Mouse (Mus musculus): Measurements from ENCODE around the gene Gm20388. TPM values are rescaled to one million over a fixed set of nuclear protein-coding genes. Genes with fewer than 3 reads are reported as not detected.

Gm20388 gene
- total RNA-seq, 2 experiments from 2014 or later, result 18.6 TPM; not detected in 1

GRCm38 (mm10) chr8:124202895-124203294 lies 4292.3 kb downstream of the Gm20388 start:
- intact Hi-C loops (cut with DNase I), result no loop called here
- no peak for DNase-seq (ENCODE audit: low spot score in 2 of 2)

- DNase-seq (ENCODE audit: low spot score in 2 of 2), result no peak
These were observed 4293.5 kb downstream of the Gm20388 start for GRCm38 (mm10) chr8:124204001-124204601.

GRCm38 (mm10) chr8:124212148-124212547 lies 4301.5 kb downstream of the Gm20388 start:
- intact Hi-C loops (cut with DNase I), result no loop called here
- DNase-seq (ENCODE audit: low spot score in 2 of 2), result peak in 1 of 2 experiments; percentile 23

More at GRCm38 (mm10) chr8:124204001-124204601, 4293.5 kb downstream of the Gm20388 start:
- intact Hi-C loops (cut with DNase I), result no loop called here

- intact Hi-C loops (cut with DNase I), result no loop called here
These were observed 4306.3 kb downstream of the Gm20388 start for GRCm38 (mm10) chr8:124216951-124217350.

GRCm38 (mm10) chr8:124229883-124230282 lies 4319.2 kb downstream of the Gm20388 start:
- no peak for DNase-seq (ENCODE audit: low spot score in 2 of 2)
- intact Hi-C loops (cut with DNase I), result loop anchor here (5.0 kb wide), 5 partner anchors 47 to 178 kb away; no protein-coding TSS in a partner anchor

More at GRCm38 (mm10) chr8:124216951-124217350, 4306.3 kb downstream of the Gm20388 start:
- DNase-seq (ENCODE audit: low spot score in 2 of 2), result no peak

- intact Hi-C loops (cut with DNase I), result loop anchor here (5.0 kb wide), 5 partner anchors 47 to 178 kb away; no protein-coding TSS in a partner anchor
- no peak for DNase-seq (ENCODE audit: low spot score in 2 of 2)
These were observed 4320.0 kb downstream of the Gm20388 start for GRCm38 (mm10) chr8:124230496-124231175.

GRCm38 (mm10) chr8:124231176-124231484 lies 4320.5 kb downstream of the Gm20388 start, which contains the start of gene Galnt2:
Gene Galnt2, plus strand, starts transcription at chr8:124231391.
- intact Hi-C loops (cut with DNase I), result loop anchor here (5.0 kb wide), 5 partner anchors 46 to 179 kb away; no protein-coding TSS in a partner anchor
- peak; percentile 91 to 92 for DNase-seq (ENCODE audit: low spot score in 2 of 2)

- peak in 1 of 2 experiments; percentile 19 for DNase-seq (ENCODE audit: low spot score in 2 of 2)
- intact Hi-C loops (cut with DNase I), result loop anchor here (5.0 kb wide), 5 partner anchors 46 to 179 kb away; no protein-coding TSS in a partner anchor
These were observed 4321.0 kb downstream of the Gm20388 start for GRCm38 (mm10) chr8:124231485-124232279.

GRCm38 (mm10) chr8:124232280-124232600 lies 4321.6 kb downstream of the Gm20388 start:
- intact Hi-C loops (cut with DNase I), result loop anchor here (5.0 kb wide), 5 partner anchors 45 to 180 kb away; no protein-coding TSS in a partner anchor
- no peak for DNase-seq (ENCODE audit: low spot score in 2 of 2)

- intact Hi-C loops (cut with DNase I), result loop anchor here (5.0 kb wide), 5 partner anchors 43 to 182 kb away; no protein-coding TSS in a partner anchor
- DNase-seq (ENCODE audit: low spot score in 2 of 2), result no peak
These were observed 4323.9 kb downstream of the Gm20388 start for GRCm38 (mm10) chr8:124234496-124234895.

- intact Hi-C loops (cut with DNase I), result no loop called here
- DNase-seq (ENCODE audit: low spot score in 2 of 2), result no peak
These were observed 4324.9 kb downstream of the Gm20388 start for GRCm38 (mm10) chr8:124235536-124235935.

GRCm38 (mm10) chr8:124239350-124239749 lies 4328.7 kb downstream of the Gm20388 start:
- intact Hi-C loops (cut with DNase I), result no loop called here
- no peak for DNase-seq (ENCODE audit: low spot score in 2 of 2)

GRCm38 (mm10) chr8:124240932-124241331 lies 4330.3 kb downstream of the Gm20388 start:
- intact Hi-C loops (cut with DNase I), result no loop called here
- DNase-seq (ENCODE audit: low spot score in 2 of 2), result no peak

- intact Hi-C loops (cut with DNase I), result no loop called here
- DNase-seq (ENCODE audit: low spot score in 2 of 2), result no peak
These were observed 4331.6 kb downstream of the Gm20388 start for GRCm38 (mm10) chr8:124242208-124242607.

GRCm38 (mm10) chr8:124242913-124243312 lies 4332.3 kb downstream of the Gm20388 start:
- DNase-seq (ENCODE audit: low spot score in 2 of 2), result no peak
- intact Hi-C loops (cut with DNase I), result no loop called here

- no peak for DNase-seq (ENCODE audit: low spot score in 2 of 2)
- intact Hi-C loops (cut with DNase I), result no loop called here
These were observed 4336.9 kb downstream of the Gm20388 start for GRCm38 (mm10) chr8:124247581-124247980.

GRCm38 (mm10) chr8:124248688-124249087 lies 4338.0 kb downstream of the Gm20388 start:
- intact Hi-C loops (cut with DNase I), result no loop called here

GRCm38 (mm10) chr8:124250255-124250654 lies 4339.6 kb downstream of the Gm20388 start:
- DNase-seq (ENCODE audit: low spot score in 2 of 2), result no peak
- intact Hi-C loops (cut with DNase I), result no loop called here

More at GRCm38 (mm10) chr8:124248688-124249087, 4338.0 kb downstream of the Gm20388 start:
- DNase-seq (ENCODE audit: low spot score in 2 of 2), result no peak

- no peak for DNase-seq (ENCODE audit: low spot score in 2 of 2)
- intact Hi-C loops (cut with DNase I), result no loop called here
These were observed 4340.1 kb downstream of the Gm20388 start for GRCm38 (mm10) chr8:124250785-124251184.

GRCm38 (mm10) chr8:124252533-124252950 lies 4341.9 kb downstream of the Gm20388 start:
- peak; percentile 55 to 78 for DNase-seq (ENCODE audit: low spot score in 2 of 2)
- intact Hi-C loops (cut with DNase I), result no loop called here
